Mouse (Mus musculus): ENCODE data around the gene Slc47a2.

The Slc47a2 gene

DNA sequence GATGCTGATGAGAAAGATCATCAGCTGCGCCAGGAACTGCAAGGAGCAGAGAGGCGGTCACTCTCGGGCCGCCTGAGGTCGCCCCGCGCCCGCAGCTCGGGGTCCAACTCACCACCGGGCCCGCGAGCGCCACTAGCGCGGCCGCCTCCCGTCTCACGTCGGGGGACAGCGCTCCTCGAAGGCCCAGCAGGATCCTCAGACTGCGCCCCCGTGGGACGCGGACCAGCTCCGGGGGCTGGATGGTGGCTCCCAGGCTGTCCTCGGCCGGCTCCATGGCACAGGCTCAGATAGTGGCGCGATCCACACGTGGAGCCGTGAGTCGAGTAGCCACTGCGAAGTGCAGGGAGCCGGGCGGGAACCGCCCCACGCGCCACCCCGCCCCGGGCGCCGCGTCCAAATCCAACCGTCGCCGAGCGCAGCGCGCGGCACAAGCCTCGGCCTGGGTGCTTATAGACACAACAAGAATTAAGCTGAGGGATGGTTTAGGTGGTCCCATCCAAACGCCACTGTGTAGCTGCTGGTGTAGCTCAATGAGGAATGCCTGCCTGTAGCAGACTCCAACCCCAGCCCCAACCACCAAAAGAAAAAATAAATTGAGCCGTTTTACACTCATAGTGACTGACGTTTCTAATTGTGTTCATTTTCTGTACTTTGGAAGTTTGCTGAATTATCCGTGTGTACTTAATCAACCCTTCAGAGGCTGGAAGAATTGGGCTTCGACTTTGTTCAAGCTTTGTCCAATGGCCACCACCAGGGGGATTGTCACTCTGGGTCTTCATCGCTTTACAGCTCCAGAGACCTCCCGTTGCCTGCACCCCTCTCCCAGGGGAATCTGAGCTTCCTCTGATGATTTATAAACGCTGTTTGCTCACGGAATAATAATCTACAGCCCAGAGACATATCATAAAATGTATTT, at the start of gene Slc47a2:
Slc47a2 (minus strand) TSS at position 356 of the 916 bp plus-strand sequence.
- no peak for DNase-seq (ENCODE audit: low read depth, low spot score)

DNA sequence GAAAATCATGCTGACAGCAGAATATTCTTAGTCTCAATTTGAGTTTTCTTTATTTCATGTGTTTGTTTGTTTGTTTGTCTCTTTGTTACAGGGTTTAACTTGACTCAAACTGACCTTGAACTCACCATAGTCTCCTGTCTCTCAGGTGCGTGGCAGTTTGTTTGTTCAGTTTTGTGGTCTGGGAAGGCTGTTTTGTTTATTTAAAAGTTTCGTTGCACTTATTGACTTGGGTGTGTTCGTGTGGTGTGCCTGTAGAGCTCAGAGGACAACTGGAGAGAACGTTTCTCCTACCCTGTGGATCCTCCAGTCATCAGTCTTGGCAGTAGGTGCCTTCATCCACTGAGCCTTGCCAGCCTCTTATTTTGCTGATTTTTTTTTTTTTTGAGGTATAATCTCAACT, 46.3 kb upstream of the Slc47a2 start:
- DNase-seq (ENCODE audit: low read depth, low spot score), result no peak

DNA sequence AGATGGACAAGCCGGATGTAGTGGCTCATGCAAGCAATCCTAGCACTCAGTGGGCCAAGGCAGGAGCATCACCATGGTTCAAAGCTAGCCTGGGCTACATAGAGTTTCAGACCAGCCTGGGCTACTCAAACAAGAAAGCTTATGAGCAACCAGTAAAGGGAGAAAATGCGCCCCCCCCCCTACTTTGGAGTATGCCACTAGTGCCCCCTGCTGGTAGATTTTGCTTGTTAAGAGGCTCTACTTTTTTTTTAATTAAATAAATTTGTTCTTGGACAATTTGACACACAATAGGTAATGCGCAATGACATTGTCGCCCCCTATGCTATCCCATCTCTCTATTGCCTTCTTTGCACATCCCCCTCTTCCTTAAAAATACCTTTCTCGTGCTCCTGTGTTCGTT, 45.4 kb upstream of the Slc47a2 start:
- peak; percentile 83 for DNase-seq (ENCODE audit: low read depth, low spot score)

DNA sequence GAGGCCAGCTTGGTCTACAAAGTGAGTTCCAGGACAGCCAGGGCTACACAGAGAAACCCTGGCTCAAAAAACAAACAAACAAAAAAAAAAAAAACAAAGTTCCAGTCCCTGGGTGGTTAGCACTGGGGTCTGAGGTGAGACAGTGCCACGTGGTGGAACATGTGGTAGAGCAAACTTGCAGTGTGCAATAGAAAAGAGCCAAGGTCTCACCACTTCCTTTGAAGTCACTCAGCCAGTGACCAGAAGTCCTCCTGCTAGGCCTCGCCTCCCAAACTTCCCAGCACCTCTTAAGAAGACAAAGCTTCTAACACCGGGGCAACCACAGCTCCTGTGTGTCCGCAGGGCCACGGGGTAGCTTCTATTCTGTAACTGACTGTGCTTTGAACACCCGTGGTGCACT, 44.6 kb upstream of the Slc47a2 start:
- no peak for DNase-seq (ENCODE audit: low read depth, low spot score)

GRCm38 (mm10) chr11:61385725-61386124, 43.1 kb upstream of the Slc47a2 start:
- no peak for DNase-seq (ENCODE audit: low read depth, low spot score)

- DNase-seq (ENCODE audit: low read depth, low spot score), result no peak
Observed at GRCm38 (mm10) chr11:61381272-61381671, 38.6 kb upstream of the Slc47a2 start.

- no peak for DNase-seq (ENCODE audit: low read depth, low spot score)
Observed at GRCm38 (mm10) chr11:61378651-61379050, 36.0 kb upstream of the Slc47a2 start.

DNA sequence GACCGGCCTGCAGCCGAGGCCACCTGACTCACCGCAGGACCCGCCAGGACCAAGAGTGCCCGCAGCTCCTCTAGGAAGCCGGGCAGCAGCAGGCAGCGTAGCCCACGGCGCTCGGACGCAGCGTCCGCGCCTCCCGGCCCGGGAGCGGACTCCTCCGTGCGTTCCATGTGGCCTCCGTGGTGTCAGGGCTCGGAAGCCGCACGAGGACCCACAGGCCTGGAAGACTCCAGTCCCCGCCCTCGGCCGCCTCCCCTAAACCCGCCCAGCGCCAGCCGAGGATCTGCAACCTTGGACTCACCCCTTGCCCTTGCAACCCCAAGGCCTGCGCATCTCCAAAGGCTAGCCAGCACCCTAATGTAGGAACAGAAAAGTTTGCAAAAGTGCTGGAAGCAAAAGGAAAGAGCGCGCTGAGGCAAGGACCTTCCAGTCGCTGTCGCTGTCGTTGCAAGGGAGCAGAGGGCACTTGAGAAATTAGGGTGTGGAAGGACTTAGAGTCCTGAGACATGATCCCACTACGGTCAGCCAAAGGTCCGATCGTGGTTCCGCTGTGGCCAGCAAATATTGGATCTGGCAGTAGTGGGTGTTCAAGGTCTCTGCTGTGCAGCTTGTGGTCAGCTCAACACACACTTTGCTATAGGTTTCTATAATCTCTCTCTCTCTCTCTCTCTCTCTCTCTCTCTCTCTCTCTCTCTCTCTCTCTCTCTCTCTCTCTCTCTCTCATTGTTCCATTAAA, 35.4 kb upstream of the Slc47a2 start, which contains the start of gene Slc47a1:
Slc47a1 (minus strand) TSS at position 465 of the 733 bp plus-strand sequence.
- no peak for DNase-seq (ENCODE audit: low read depth, low spot score)

DNA sequence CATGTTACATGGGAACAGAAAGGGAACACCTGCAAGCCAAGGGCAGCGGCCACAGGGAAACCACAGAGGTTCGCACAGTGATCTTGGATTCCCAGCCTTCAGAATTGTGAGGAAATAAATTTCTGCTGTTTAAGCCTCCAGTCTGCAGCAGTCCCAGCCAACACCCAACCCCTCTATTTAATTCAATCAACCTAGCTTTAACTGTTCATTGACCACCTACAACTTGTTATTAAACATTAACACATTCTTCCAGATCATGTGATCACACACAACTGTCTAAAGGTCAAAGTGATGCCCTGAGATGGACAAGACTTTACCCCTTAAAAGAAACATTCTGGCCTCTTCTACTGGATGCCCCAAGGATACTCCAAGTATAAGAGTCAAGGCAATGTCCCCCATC, 26.0 kb upstream of the Slc47a2 start:
- no peak for DNase-seq (ENCODE audit: low read depth, low spot score)

GRCm38 (mm10) chr11:61366517-61367273, 24.0 kb upstream of the Slc47a2 start:
- no peak for DNase-seq (ENCODE audit: low read depth, low spot score)

- no peak for DNase-seq (ENCODE audit: low read depth, low spot score)
Observed at GRCm38 (mm10) chr11:61365938-61366337, 23.3 kb upstream of the Slc47a2 start.

DNA sequence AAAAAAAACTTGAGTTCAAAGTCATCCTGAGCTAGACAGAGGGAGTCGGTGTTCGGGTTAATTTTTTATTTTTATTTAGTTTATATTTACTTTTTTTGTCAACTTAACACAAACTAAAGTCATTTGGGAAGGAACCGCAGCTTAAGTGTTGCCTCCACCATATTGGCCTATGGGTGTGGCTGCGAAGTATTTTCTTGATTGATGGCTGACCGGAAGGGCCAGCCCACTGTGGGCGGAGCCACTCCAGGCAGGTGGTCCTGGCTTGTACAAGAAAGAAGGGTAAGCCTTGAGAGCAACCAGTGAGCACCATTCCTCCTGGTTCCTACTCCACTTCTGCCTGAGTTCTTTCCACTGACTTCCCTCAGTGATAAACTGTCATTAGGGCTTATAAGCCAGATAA, 21.4 kb upstream of the Slc47a2 start:
- no peak for DNase-seq (ENCODE audit: low read depth, low spot score)

DNA sequence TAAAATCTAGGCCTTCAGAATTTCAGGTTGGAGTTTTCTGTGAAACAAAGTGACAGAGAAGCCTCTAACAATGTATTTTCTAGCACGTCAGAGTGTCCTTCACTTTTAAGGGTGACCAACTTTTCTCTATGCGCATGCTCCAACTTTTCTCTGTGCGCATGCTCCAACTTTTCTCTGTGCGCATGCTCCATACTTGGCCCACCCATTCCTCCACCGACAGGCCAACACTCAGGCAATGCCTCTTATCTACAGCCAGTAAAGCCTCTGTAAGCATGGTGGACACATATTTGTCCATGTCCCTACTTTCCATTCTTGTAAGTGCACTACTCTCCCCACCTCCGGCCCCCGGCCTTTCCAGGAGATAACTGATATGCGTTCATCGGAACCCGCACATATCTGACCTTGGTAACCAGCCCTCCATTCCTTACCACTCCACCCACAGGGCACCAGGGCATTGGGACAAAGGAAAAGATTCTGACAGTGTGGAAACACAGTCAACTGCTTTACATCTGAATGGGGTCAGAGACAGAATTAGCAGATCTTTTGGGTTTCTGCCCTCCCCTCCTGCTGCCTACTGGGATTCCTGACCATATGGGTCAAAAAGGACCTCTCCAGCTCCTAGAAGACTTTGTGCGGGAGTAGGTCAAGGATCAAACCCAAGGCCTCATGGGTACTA, 19.0 kb upstream of the Slc47a2 start:
- no peak for DNase-seq (ENCODE audit: low read depth, low spot score)

DNA sequence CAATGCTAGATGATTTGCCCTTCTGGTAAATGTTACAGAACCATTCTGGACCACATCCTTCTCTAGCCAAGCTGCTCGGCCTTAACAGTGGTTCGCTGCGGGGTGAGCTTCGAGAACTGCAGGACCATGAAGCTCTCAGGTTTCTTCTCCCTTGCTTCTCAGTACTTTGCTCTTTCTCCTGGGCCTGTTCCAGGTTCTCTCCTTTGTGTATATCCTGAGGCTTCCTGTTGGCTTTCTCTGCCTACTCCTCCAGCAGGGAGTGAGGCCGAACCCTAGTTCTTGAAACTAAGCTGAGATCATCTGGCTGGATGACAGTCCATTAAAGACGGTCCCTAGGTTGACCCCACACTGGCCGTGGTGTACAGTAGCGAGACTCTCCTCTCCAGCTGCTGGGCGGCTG, 13.9 kb upstream of the Slc47a2 start:
- no peak for DNase-seq (ENCODE audit: low read depth, low spot score)

- DNase-seq (ENCODE audit: low read depth, low spot score), result no peak
Observed at GRCm38 (mm10) chr11:61356111-61356510, 13.5 kb upstream of the Slc47a2 start.

- DNase-seq (ENCODE audit: low read depth, low spot score), result no peak
Observed at GRCm38 (mm10) chr11:61355351-61355750, 12.7 kb upstream of the Slc47a2 start.

- DNase-seq (ENCODE audit: low read depth, low spot score), result no peak
Observed at GRCm38 (mm10) chr11:61354346-61354745, 11.7 kb upstream of the Slc47a2 start.

DNA sequence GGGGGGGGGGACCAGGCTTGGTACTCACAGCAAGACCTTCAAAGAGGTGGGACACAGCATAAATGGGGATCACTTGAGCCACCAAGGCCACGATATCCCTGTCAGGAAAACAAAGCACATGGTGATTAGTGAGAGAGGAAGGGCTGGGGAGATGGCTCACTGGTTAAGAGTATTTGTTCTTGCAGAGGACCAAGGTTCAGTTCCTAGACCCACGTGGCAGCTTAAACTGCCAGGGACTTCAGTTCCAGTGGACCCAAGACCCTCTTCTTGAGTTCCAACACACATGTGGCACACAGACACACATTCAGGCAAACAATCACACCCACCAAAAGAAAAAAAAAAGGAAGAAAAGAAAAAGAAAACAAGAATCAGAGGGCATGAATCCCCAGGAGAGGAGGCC, 10.4 kb upstream of the Slc47a2 start:
- no peak for DNase-seq (ENCODE audit: low read depth, low spot score)

- DNase-seq (ENCODE audit: low read depth, low spot score), result no peak
Observed at GRCm38 (mm10) chr11:61352138-61352651, 9.5 kb upstream of the Slc47a2 start.

DNA sequence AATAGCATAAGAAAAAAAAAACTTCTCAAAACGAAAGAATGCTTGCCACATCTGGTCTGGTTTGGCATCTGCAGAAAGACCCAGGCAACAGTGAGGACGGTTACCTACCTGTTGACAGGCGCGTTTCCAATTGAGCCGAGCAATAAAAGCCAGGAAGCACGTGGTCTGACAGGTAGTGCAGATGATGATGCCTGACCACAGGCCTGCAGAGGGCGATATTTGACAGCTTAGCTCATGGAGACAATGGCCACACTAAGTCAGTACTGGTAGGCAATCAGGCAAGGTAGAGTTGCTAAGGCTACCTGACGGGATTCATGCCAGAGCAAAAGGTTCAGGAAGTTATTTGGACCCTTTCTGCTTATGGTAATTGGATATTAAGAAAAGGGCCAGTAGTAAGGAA, 6.7 kb upstream of the Slc47a2 start:
- DNase-seq (ENCODE audit: low read depth, low spot score), result peak; percentile 88

DNA sequence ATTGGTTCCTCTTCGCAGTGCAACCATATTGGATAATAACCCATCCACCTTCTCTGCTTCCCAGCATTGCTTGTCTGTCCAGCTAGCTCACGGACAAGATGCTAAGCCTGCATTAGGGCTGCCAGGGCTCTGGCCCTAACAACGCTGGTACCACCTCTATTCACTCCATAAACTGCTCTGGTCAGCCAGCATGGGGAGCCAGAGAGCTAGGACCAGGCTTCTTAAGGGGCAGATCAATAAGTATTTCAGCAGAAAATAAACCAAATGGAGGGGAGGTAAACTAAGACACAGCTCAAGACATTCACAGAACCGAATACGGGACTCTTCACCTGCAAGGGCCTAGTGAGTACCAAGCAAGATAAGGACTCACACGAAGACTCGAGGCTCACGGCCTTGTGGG, 3.5 kb upstream of the Slc47a2 start:
- DNase-seq (ENCODE audit: low read depth, low spot score), result peak; percentile 27

Data from brain, adult 2 months (tissue).